Mouse (Mus musculus): ENCODE results near the gene Chat.

Chat gene

DNA sequence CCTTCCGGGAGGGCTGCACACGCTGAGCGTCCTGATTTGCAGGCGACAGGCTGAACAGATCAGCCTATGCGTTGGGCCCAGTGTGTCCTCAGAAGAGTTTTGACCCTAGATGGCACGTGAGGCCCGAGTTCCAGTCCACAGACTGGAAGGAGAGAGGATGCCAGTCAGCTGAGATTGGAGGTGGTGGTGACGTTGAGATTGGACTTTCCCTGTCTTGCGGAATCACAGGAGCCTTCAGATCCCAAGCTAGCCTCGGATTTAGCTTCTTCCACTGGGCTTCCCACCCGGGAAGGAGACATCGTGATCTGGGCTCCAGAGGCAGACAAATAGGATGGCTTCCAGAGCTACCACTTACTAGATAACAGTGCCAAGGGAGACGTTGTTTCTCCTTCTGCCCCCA, at the start of gene Chat:
TSS of gene Chat (minus strand) at position 101 of the 400 bp plus-strand sequence.
- DNase-seq (ENCODE audit: low read depth, low spot score): no peak

DNA sequence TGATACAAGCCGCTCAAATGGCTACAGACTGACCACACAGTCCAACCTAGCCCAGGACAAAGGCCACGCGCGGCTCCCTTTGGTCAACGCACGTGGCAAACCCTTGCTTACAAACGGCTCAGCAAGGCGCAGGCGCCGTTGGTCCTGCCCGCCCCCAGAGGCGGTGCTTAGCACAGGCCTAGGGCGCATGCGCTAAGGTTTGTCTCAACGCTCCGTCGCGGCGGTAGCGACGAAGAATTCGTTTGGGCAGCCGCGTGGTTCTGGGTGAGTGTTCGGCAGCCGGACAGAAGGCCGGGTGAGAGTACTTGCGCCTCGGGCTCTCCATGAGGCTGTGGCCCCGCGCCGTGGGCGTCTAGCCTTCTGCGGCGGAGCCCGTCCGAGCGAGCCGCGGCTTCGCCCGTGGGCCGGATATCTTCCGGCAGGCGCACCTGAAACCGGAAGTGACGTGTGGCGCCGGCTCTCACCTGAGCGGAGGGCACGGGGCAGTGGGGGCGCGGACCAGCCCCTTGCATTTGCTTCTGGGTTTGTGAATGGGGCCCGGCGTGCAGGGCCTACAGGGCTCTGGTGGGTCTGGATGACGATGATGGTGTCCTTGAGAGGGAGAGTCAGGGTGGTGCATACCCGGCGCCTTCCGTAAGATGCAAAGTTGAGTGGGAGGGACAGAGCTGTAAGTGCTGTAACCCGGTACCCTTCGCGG, 47.7 kb upstream of the Chat start, which contains the start of gene Ercc6:
TSS of gene Ercc6 (plus strand) at position 186 of the 697 bp plus-strand sequence.
- DNase-seq (ENCODE audit: low read depth, low spot score): peak; percentile 96

DNA sequence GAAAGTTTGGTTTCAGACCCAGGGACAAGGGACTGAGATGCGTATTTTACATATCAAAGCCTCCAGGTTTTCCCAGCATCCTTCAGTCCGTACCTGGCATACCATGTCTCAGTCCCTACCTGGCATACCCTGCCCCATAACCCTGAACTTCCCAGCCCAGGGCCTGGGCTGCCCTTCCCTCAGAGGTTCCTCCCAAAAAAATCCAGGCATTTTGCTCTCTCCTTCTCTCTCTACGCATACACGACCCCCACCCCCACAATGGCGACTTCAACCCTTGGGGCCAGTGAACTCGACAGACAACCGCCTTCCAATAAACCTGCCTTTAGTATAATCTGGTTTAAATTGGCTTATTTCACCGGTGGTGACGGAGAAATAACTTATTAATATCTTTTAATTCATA, 47.1 kb upstream of the Chat start:
- DNase-seq (ENCODE audit: low read depth, low spot score): no peak

DNA sequence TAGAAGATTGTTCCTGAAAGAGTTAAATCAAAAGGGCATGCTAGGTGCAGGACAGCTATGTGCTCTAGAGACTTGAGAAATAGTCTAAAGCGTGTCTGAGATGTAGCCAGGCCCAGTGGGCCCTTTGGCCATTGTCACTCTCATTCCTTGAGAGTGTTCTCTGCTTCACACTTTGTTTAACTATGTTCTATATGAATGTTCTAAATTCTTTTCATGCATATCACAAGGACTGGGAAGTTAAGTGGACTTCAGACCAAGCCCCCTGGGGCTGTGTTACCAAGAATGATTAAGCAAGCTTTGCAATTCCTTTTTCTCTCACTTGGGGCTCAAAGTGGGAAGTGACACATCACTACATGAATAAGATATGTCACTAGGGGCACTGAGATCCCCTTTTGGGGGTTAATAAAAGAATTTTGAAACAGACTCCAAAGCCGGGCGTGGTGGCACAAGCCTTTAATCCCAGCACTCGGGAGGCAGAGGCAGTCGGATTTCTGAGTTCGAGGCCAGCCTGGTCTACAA, 43.7 kb upstream of the Chat start:
- no peak for DNase-seq (ENCODE audit: low read depth, low spot score)

DNA sequence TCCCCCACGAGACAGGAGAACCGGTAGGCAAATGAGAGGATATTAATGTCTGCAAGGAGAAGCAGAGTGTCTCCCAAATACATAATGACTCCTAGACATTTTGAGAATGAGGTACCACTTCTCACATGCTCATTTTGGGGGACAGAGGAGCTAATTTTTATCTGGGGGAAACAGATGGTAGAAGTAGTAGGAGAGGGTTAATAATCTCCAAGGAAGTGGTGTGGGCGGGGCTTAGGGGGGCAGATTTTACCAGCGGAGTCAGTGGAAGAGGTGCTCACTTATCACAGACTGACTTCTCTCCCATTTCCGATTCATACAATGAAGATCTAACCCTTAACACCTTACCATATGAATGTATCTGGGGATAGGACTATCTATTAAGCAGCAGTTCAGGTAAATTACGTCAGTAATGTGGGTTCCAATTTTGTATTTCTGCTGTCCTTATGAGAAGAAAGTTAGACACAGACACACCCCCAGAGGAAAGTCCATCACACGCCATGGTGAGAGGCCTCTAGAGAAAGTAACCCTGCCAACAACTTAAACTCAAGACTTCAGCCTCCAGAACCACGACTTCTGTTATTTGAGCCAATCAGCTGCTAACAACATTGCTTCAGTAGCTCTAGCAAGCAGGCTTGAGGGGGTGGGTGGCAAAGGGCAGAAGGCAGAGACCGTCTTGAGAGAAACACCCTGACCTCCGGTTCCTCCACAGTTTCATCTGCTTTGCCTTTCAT, 42.5 kb upstream of the Chat start:
- no peak for DNase-seq (ENCODE audit: low read depth, low spot score)

DNA sequence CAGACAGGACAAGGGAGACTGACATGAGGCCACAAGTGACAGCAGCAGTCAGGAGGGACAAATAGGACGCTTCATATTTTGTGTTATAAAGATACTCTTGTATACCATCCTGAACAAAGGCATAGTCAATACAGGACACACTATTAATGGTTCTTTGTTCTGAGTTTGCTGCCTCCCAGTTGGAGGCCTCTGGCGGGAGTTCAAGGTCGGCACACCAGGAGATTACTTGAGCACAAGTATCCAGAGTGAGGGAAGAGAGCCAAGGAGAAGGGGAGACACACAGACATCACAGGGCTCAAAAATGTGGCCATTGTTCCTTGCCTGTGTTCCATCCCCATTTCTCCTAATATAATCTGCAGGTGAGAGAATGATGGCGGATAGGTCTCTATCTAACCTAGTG, 41.4 kb upstream of the Chat start:
- DNase-seq (ENCODE audit: low read depth, low spot score): no peak

DNA sequence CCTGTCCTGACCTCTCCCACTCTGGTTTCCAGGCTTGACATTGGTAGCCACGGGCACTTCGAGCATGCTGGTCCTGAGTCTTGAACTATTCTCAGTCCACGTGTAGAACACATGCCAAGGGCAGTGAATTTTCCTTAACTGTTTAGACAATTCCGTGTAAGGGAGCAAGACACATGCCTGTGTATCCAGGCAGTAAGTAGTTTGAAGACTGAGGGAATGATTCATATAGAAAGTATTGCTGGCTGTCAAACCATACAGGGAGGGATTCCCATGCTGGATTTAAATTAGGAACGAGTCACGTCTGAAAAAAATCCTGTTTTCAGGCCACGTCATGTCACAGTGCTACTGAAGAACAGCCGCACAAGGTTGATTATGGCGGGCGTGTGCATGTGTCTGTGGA, 40.5 kb upstream of the Chat start:
- no peak for DNase-seq (ENCODE audit: low read depth, low spot score)

DNA sequence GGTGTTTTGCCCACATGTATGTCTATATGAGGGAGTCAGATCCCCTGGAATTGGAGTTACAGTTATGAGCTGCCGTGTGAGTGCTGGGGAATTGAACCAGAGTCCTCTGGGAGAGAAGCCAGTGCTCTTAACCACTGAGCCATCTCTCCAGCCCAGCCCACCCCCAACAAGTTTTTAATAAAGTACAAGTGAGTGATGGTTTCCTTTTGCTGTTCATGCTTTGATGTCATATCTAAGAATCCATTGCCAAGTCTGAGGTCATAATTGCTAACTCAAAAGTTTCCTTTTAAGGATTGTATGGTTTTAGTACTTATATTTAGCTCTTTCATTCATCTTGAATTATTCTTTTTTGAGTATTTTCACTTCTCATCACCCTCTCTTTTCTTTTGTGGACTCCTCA, 38.1 kb upstream of the Chat start:
- DNase-seq (ENCODE audit: low read depth, low spot score): no peak

DNA sequence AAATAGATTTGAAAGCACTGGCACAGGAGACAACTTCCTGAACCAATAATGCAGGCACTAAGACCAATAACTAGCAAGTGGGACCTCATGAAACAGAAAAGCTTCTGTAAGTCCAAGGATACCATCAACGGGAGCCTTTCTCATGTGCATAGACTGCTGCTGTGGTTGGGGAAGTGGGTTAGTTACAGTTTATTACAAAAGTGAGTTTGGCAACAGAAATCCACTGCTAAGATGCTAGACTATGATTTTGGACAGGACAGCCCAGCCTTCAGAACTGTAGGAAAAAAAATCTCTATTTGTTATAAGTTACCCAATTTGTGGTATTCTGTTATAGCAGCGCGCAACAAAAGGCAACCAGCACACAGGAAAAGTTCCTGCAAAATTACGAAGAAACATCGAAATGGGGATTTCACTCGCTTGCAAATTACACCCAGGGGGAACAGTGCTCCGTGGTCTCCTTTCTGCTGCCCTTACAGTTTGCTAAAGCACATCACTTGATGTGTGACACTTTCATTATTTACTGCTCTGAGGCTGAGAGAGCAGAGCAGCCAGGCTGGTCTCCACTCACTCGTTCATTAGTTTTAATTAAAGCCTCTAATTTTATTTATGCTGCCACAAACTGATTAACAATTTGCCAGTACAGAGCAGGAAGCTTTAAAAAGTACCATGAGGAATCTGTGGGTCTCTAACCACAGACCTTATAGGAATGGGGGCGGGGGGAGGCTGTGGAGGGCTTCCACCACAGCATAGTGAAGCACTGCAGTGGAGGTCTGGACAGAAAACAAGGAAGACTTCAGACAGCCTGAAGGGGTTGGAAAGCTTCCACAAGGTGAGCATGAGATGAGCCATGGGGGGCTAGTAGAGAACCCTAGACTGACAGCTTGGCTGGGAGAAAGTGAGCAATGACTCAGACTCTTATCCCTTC, 37.2 kb upstream of the Chat start:
- no peak for DNase-seq (ENCODE audit: low read depth, low spot score)

DNA sequence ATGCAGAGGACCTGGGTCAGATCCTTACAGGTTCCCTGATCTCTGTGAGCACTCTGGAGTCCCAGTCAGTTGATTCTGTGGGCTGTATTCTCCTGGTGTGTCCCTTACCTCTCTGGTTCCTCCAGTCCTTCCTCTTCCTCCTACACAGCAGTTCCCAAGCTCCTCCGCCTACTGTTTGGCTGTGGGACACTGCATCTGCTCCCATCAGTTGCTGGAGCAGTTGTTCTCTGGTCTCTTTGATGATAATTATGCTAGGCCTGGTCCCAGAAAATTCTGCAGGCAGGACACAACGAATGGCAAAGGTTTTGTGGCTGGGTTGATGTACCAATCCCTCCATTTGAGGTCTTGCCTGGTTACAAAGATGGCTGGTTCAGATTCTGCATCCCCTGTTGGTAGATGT, 35.5 kb upstream of the Chat start:
- no peak for DNase-seq (ENCODE audit: low read depth, low spot score)

DNA sequence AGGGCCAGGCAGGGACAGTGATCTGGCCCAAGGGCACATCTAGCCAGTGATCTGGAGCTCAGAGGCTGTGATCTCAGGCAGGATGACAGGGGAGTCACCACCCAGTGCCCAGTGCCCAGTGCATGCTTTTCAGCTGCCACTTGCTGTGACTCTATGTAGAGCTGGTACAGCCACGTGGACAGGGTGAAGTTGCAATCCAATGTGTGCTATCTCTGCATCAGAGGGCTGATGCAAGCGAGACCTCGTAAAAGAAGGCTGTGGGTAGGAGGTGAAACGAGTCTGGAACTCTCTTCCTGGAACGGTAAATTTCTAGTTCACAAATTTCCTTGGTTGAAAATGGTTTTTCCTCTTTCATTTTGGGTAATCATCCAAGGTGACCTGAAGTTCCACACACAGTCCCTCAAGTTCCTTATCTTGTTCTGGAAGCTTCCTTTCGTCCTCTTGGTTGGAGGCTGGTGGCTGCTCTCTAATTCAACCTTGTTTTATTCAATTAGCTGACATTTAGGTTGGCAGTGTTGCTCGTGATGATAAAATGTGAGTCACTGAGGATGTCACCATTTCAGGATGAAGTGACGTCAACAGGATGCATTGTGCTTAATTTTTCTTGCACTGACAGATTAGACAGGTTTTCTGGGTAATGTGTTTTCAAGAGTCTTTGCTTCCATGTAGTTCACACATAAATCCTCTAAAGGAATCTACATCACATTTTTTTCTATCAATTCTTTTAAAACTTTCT, 30.5 kb upstream of the Chat start:
- no peak for DNase-seq (ENCODE audit: low read depth, low spot score)

DNA sequence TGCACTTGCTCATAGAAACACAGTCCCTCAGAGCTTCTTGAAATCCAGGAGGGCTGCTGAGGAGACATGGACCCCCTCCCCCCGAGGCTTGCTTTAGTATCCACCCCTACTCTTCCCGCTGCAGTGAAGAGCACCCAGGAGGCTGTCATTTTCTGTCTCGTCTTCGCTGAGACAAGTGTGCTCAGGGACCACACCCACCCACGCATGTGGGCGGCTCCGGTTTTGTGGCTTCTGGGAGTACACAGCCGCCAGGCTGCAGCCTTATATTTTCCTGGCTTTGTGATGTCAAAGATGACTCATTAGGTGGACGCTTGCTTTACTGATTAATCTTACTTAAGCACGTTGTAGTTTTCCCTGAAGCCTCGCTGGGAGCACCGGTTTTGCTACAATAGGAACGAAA, 26.7 kb upstream of the Chat start:
- DNase-seq (ENCODE audit: low read depth, low spot score): no peak

DNA sequence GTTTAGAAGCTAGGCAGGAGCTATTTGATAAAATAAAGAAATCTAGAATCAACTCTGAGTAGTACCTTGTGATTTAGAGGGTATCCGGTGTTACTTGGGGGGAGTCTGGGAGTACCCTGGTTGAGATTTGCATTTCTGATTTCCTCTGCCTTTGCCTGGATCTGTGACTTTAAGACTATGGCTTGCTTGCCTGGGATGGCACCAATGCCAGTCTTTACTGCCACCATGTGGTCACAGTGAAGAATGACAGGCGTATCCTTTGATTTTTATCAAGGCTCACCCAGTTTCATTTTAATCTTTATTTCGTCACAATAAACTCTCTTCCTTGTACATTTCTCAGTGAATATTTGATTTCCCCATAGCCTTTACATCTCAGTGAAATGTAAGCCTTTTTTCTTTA, 16.3 kb upstream of the Chat start:
- DNase-seq (ENCODE audit: low read depth, low spot score): peak; percentile 45

DNA sequence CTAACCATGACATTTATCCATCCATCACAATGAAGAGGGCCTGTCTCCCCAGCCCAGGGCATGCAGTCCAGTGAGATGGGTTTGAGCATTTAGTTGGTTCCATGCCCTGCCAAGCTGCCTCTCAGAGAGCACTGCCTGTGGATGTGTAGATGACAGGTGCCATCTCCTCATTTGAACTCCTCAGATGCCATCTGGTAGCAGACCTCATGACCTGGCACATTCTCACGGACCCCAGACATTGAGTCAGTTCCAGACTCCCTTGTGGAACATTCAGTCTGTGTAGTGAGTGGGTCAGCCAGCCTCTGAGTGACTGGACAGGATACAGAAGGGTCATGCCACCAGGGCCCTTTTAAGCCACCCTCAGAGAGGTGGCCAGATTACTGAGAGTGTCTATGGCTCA, 11.8 kb upstream of the Chat start:
- no peak for DNase-seq (ENCODE audit: low read depth, low spot score)

DNA sequence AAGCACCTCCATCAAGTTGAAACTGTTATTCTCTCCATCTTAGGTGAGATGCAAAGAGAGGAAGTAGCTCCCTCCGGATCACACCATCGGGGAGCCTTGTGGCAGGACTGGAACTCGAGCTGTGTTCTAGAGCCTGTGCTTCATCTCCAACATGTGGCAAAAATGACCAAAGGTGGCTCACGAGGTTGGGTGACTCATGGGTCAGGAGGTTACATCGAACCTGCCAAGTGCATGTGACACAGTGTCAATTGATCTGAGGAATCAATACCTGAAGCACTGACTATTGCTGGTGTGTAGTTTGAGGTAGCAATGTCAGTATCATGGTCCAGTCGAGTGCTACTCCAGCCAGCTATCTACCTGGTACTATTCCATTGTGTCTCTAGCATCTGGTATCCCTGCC, 10.8 kb upstream of the Chat start:
- no peak for DNase-seq (ENCODE audit: low read depth, low spot score)

DNA sequence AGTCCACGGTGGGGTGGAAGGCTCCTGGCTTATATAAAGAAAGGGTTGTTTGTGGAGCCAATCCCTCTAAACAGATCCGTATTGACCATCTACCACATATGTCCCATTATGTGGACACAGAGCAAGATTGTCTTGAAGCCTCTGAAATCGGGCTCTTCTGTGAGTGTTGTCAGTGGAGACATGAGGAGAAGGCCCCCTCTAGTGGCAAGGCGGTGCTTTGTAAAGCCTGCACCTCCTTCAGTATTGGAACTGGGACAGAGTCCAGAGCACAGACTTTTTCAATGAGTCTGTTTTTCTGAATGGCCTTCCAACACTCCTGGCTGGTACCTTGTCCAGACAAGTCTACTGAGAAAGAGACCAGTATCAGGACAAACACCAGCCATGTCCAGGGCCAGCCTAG, 7.2 kb upstream of the Chat start:
- peak; percentile 47 for DNase-seq (ENCODE audit: low read depth, low spot score)

DNA sequence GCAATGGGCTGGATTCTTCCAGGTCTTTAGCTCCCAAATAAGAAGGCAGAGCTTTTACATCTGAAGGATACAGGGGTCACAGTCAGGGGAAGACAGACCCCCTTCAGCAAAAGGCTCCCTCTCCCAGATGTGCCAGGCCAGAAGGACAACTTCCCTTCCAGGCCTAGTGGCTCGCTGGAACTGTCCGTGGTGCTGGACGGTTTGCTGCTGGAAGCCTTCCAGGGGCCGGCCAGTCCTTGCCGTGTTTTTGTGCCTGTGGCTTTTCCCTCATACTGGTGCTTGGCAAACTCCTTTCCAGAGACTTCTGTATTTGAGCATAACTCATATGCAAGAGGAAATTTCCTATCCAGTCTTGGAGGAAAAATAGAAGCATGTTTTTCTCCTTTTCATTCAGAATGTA, 1.8 kb upstream of the Chat start:
- peak; percentile 69 for DNase-seq (ENCODE audit: low read depth, low spot score)

DNA sequence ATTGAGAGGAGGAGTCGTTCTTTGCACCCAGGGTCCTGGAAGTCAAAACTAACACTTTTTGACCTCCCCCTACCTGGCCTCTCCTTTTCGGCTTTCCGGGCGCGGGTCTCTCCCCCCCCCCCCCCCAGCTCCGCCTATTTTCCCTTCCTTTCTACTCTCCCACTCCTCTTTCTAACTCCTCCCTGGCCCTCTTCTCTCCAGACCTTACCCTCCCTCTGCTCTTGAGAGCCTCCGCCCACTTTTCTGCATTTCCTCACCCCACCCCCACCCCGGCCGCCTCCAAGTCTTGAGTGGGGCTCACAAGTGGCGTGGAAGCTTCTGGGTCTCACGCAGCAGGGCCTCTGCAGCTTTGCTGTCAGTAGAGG, 301 bp downstream of the Chat start:
- DNase-seq (ENCODE audit: low read depth, low spot score): no peak

DNA sequence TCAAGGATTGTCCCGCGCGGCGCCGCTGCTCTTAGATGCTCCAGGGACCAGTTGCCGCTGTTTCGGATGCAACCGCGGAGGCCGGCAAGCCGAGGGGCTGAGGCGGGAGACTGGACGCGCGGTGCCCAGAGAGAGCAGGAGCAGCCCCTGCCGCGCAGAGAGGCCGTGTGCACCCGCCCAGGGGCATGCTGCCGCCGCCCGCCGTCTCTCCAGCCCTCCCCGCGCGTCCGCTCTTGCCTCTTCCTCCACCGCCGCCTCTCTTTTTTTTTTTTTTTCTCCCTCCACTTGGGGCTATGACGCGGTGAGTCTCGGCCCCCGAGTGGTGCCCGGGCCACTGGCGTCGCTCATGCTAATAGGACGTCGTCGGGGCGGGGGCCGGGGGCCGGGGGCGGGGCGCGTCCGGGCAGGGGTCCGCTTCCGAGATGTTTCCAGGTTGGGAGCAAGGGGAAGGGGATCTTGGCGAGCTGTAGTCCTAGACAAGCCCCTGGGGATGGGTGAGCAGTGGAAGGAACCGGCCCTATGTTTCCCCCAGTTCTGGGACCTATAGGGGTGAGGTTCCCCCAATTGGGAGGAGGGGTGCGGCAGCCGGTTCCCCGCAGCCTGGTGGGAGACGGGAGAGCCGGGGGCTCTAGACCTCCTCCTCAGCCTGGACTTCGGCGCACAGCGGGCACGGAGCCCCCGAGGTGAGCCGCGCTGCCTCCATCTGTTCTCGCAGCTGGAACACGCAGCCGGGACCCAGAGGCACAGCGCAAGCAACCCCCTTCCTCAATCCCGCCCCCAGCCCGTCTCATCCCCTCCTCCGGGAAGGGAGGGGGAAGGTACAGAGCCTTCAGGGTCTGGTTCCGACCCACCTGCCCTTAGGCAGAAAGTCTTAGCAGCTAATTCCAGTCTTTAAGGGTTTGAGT, 936 bp downstream of the Chat start, which contains the start of gene Slc18a3:
TSS of gene Slc18a3 (minus strand) at position 250 of the 905 bp plus-strand sequence.
- no peak for DNase-seq (ENCODE audit: low read depth, low spot score)

Measured in forelimb bud, embryonic 11.5 days (tissue).